Comparison of ENCODE assay signal across 10 mouse cellular contexts in genomic region chr5:96037684-96038121, GRCm38 (mm10).
DNase-seq lines count a peak whose midpoint lies in the region; ATAC-seq and TF ChIP-seq lines count a peak whose summit lies in the region.
"Had no signal": no experiment of that assay in that cellular context is flagged by ENCODE, and none has a peak within 500 bp of the region (broad histone marks: within the 10 kb centered on the region; RNA-seq: fewer than 3 reads in every experiment).

No protein-coding gene starts in this region.

- peak; percentile 82 for ATAC-seq in hindbrain, embryonic 16.5 days
- no peak for ATAC-seq in hindbrain, embryonic 14.5 days (ENCODE audit: low FRiP score)
- ATAC-seq in liver, postnatal 0 days, result no peak
- ATAC-seq in erythroblast, adult 5-6 weeks (replicated peaks; ENCODE audit: low FRiP score, poor library complexity, severe bottlenecking), result no peak

- H3K36me3 ChIP-seq in hindbrain, embryonic 16.5 days (ENCODE audit: control insufficient read depth, insufficient read depth, low read length), result no peaks in the 10 kb centered on the region
- H3K36me3 ChIP-seq in hindbrain, embryonic 14.5 days (replicated peaks; ENCODE audit: control insufficient read depth, insufficient read depth), result no peaks in the 10 kb centered on the region
- no peaks in the 10 kb centered on the region for H3K36me3 ChIP-seq in liver, postnatal 0 days (replicated peaks; ENCODE audit: insufficient read depth, low read length)
- H3K36me3 ChIP-seq: heart, embryonic 15.5 days had no signal

- no peak overlapping the region for H3K27ac ChIP-seq in hindbrain, embryonic 16.5 days (ENCODE audit: low read depth, low read length)
- H3K27ac ChIP-seq in hindbrain, embryonic 14.5 days, result no peak overlapping the region
- H3K27ac ChIP-seq in liver, postnatal 0 days (ENCODE audit: low read depth), result no peak overlapping the region
- H3K27ac ChIP-seq: heart, embryonic 15.5 days had no signal

- no peak for TF ChIP-seq EP300 in liver, postnatal 0 days (IDR thresholded peaks at IDR 0.05; ENCODE audit: low read depth)

- no peak overlapping the region for H3K4me2 ChIP-seq in hindbrain, embryonic 16.5 days (ENCODE audit: low read length)
- H3K4me2 ChIP-seq in hindbrain, embryonic 14.5 days (replicated peaks), result no peak overlapping the region
- H3K4me2 ChIP-seq in liver, postnatal 0 days (ENCODE audit: low read depth, low read length), result no peak overlapping the region
- H3K4me2 ChIP-seq: heart, embryonic 15.5 days had no signal

- no peak for DNase-seq in hindbrain, embryonic 14.5 days (ENCODE audit: low spot score)
- peak; percentile 17 to 20 for DNase-seq in spleen, postnatal 36 days (ENCODE audit: low spot score in 2 of 2)
- no peak for DNase-seq in spleen, postnatal 10 days (ENCODE audit: low spot score in 2 of 2)
- DNase-seq in kidney, postnatal 4 days, result peak; percentile 23 to 53
- no peak for DNase-seq in liver, postnatal 0 days
- no peak for DNase-seq in adrenal gland, adult 8-10 months

- no peaks in the 10 kb centered on the region for H3K9me3 ChIP-seq in hindbrain, embryonic 16.5 days (ENCODE audit: control insufficient read depth, low read length)
- H3K9me3 ChIP-seq in hindbrain, embryonic 14.5 days (ENCODE audit: control insufficient read depth, low read length), result no peaks in the 10 kb centered on the region
- no peaks in the 10 kb centered on the region for H3K9me3 ChIP-seq in liver, postnatal 0 days (ENCODE audit: low read length)
- H3K9me3 ChIP-seq: heart, embryonic 15.5 days; megakaryocyte, embryonic 14.5 days had no signal

- 47% methylated on average over 8 of the region's 8 CpGs for WGBS in hindbrain, embryonic 16.5 days
- WGBS in hindbrain, embryonic 14.5 days, result 49% methylated on average over 8 of the region's 8 CpGs
- WGBS in liver, postnatal 0 days (ENCODE audit: insufficient replicate concordance), result 45% methylated on average over 8 of the region's 8 CpGs

- no peak overlapping the region for H3K4me3 ChIP-seq in hindbrain, embryonic 16.5 days (ENCODE audit: low read length)
- no peak overlapping the region for H3K4me3 ChIP-seq in hindbrain, embryonic 14.5 days (replicated peaks; ENCODE audit: low read length)
- no peak overlapping the region for H3K4me3 ChIP-seq in liver, postnatal 0 days (ENCODE audit: low read depth, low read length)
- H3K4me3 ChIP-seq: heart, embryonic 15.5 days; megakaryocyte, embryonic 14.5 days had no signal

- H3K27me3 ChIP-seq in hindbrain, embryonic 16.5 days (replicated peaks; ENCODE audit: control insufficient read depth, insufficient read depth, low read length), result no peaks in the 10 kb centered on the region
- no peaks in the 10 kb centered on the region for H3K27me3 ChIP-seq in hindbrain, embryonic 14.5 days (ENCODE audit: control insufficient read depth, insufficient read depth, low read length)
- H3K27me3 ChIP-seq in liver, postnatal 0 days (ENCODE audit: insufficient read depth, low read length), result no peaks in the 10 kb centered on the region
- H3K27me3 ChIP-seq: heart, embryonic 15.5 days; megakaryocyte, embryonic 14.5 days had no signal

- H3K9ac ChIP-seq in hindbrain, embryonic 16.5 days (ENCODE audit: low read depth, low read length), result no peak overlapping the region
- H3K9ac ChIP-seq in hindbrain, embryonic 14.5 days, result no peak overlapping the region
- H3K9ac ChIP-seq in liver, postnatal 0 days (replicated peaks), result no peak overlapping the region
- H3K9ac ChIP-seq: heart, embryonic 15.5 days had no signal

- TF ChIP-seq CTCF in liver, postnatal 0 days (IDR thresholded peaks at IDR 0.05; ENCODE audit: low read depth), result no peak

- no peaks in the 10 kb centered on the region for H3K4me1 ChIP-seq in hindbrain, embryonic 16.5 days (ENCODE audit: control insufficient read depth, insufficient read depth, low read depth, low read length)
- H3K4me1 ChIP-seq in hindbrain, embryonic 14.5 days (replicated peaks; ENCODE audit: control insufficient read depth, insufficient read depth, low read length), result no peaks in the 10 kb centered on the region; the same call in 1 of the 2 replicates
- no peaks in the 10 kb centered on the region for H3K4me1 ChIP-seq in liver, postnatal 0 days (ENCODE audit: insufficient read depth)

Comparison
In these comparisons a context has a peak if more than half of its experiments do, and no peak if none do; other contexts are left out.
1. DNase-seq: peak in spleen, postnatal 36 days (2 of 2) and kidney, postnatal 4 days (2 of 2); none in hindbrain, embryonic 14.5 days (single experiment), spleen, postnatal 10 days (0 of 2), liver, postnatal 0 days (single experiment) and adrenal gland, adult 8-10 months (single experiment).